Mouse (Mus musculus): ENCODE results near the gene Clca3a2. TPM values are rescaled to one million over a fixed set of nuclear protein-coding genes. Genes with fewer than 3 reads are reported as not detected.
"Not testable (repeated sequence)": the region's sequence is repeated elsewhere in the genome, so short reads cannot be mapped to it uniquely, and the experiment has no call there.

Gene Clca3a2
- total RNA-seq, 2 experiments from 2014 or later, result 0.15 to 0.57 TPM

DNA sequence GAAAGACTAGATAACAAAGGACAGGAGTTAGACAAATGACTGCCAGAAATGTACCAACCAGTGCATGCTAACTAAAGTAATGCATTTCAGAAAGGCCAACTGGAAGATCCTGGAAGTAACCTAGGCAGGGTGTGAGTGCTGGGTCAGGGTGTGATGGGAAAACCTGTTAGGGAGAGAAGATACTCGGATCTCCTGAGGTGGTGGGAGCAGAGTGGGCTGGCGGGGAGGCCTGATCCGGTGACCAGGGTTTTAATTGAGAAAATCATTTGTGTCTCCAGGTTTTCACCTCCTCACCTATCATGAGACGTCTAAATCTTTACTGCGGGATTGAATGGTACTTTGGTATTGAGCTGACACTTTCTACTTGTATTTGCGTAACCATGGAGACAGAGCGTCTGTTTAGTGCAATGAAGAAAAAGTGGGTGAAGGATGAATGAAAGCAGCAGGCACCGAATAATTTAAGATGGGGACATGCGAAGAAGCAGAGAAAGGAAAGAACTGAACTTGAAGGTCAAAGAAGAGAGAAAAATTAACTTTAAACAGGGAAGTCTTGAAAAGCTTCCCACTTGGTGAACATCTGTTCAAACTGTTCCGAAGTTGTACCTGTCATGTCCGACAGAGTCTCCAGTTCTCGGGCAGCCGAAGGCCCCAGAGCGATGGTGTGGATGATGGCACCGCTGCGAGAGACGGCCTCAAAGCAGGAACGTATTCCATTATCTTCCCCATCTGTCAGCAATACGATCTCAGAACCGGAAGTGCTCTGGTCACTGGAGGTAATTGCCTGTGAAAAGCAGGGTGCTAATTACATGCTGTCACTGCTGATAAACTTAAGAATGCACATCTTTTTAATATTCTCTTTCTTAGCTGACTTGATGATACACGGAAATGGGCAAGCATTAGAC, 70.0 kb downstream of the Clca3a2 start:
- intact Hi-C loops (cut with DNase I); DNase-seq (ENCODE audit: low spot score in 2 of 2): not testable (repeated sequence)

DNA sequence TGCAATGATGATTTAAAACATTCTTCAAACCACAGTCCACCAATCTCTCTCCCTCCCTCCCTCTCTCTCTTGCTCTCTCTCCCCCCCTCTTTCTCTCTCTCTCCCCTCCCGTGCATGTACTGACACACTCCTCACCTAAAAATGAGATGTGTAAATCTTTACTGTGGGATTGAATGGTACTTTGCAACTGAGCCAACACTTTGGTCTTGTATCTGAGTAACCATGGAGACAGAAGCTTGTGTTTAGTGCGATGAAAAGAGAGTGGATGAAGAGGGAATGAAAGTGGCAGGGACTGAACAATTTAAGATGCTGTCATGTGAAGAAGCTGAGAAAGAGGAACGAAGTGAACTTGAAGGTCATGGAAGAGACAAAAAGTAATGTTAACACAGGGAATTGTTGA, 71.6 kb downstream of the Clca3a2 start:
- DNase-seq (ENCODE audit: low spot score in 2 of 2); intact Hi-C loops (cut with DNase I): not testable (repeated sequence)

Other genes starting within 250 kb of the Clca3a2 start
- 10 to 100 TPM; 56.2 to 58.7 TPM for gene Hs2st1, start 249.3 kb downstream of the Clca3a2 start, total RNA-seq (2021)
- 100 to 1,000 TPM; 205 to 224 TPM for gene Selenof, start 249.2 kb downstream of the Clca3a2 start, total RNA-seq (2021)
- 10 to 100 TPM; 59.0 to 62.9 TPM for gene Sh3glb1, start 99.2 kb downstream of the Clca3a2 start, total RNA-seq (2021)
- gene Clca3a1, start 58.5 kb downstream of the Clca3a2 start, total RNA-seq (2021), result under 1 TPM; 0.22 to 0.25 TPM
- gene Clca3b, start 29.9 kb upstream of the Clca3a2 start, total RNA-seq (2021), result not detected
- not detected for gene Clca4b, start 113.0 kb upstream of the Clca3a2 start, total RNA-seq (2021)
- gene Clca4a, start 155.6 kb upstream of the Clca3a2 start, total RNA-seq (2021), result not detected
- gene Clca1, start 213.3 kb upstream of the Clca3a2 start, total RNA-seq (2021), result not detected